Mouse (Mus musculus) central nervous system, embryonic 11.5 days (tissue): Measurements from ENCODE around the gene Psg17. TPM values are rescaled to one million over a fixed set of nuclear protein-coding genes. Genes with fewer than 3 reads are reported as not detected.

Experiments used
- polyA plus RNA-seq: library from polyadenylated mRNA; depleted of rRNA; stranded (reverse); fragments of >200 nt; gene quantifications from 2 replicates; pipeline ENCODE4 v1.2.3, GENCODE M21; 2012; rRNA removed

Gene Psg17
- polyA plus RNA-seq, result 0.10 and 0.40 TPM in 2 replicates

DNA sequence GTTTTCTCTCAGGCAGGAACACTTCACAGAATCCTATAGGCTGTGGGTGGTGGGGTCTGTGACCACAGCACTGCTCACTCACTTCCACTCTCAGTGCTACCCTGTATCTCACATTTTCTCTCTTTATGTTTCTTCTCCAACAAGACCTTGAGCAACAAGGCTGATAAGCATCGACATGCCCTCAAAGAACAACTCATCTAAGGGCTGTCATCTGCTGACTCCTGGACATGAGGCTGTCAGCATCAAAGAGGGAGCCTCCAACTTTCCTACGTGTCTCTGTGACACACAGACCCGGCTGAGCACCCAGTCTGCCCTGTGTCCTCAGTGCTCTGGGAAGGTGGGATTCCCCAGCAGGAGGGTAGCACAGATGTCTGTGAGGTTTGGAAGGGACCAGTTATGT is at the start of gene Psg17:
Psg17 (minus strand) TSS at position 101 of the 400 bp plus-strand sequence.

DNA sequence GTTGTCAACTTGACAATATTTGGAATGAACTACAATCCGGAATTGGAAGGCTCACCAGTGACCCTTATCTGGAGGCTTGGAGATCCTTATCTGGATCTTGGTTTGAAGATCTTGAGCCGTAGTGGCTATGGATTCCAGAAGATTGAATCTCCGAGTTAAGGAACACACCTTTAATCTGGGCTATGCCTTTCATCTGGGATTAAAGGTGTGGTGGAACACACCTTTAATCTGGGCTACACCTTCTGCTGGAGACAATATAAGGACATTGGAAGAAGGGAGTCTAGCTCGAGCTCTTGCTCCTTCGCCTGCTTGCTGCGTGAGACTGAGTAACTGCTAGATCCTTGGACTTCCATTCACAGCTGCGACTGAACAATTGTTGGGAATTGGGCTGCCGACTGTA is 49.6 kb upstream of the Psg17 start, which contains the start of gene Pglyrp1:
Pglyrp1 (plus strand) TSS at position 301 of the 400 bp plus-strand sequence.

DNA sequence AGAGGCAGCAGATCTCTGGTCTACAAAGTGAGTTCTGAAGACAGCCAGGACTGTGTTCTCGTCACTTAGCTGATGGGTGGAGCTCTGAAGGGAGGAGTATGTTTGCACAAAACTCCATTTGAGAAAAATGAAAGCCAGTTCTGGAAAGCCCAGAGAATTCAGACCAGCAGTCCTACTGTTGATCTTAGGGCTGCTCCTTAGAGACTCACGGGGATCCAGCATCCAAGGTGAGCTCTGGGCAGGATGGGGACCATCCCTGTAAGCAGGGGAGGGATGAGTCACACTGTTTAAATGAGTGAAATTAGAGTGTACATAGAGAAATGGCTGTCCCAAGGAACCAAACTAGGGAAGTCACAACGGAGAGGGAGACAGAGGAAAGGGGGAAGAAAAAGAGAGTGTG is 18.5 kb upstream of the Psg17 start, which contains the start of gene Mill2:
Mill2 (plus strand) TSS at position 102 of the 400 bp plus-strand sequence.

DNA sequence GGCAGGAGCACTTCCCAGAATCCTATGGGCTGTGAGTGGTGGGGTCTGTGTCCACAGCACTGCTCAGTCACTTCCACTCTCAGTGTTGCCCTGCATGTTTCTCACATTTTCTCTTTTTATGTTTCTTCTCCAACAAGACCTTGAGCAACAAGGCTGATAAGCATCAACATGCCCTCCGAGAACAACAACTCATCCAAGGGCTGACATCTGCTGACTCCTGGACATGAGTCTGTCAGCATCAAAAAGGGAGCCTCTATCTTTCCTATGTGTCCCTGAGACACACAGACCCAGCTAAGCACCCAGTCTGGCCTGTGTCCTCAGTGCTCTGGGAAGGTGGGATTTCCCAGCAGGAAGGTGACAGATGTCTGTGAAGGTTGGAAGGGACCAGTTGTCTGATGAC is 23.0 kb downstream of the Psg17 start, which contains the start of gene Psg19:
Psg19 (minus strand) TSS at position 101 of the 400 bp plus-strand sequence.

Other genes starting within 250 kb of the Psg17 start
- gene Psg23, start 205.1 kb downstream of the Psg17 start, polyA plus RNA-seq, result 0.04 and 0.35 TPM in 2 replicates
- gene Psg21, start 164.9 kb downstream of the Psg17 start, polyA plus RNA-seq, result 0.37 TPM in 1 of 2 replicates, not detected in the other
- gene Psg20, start 135.4 kb downstream of the Psg17 start, polyA plus RNA-seq, result not detected in 2 replicates
- not detected in 2 replicates for gene Psg22, start 103.5 kb downstream of the Psg17 start, polyA plus RNA-seq
- gene Psg19, start 23.1 kb downstream of the Psg17 start, polyA plus RNA-seq, result 0.05 and 0.19 TPM in 2 replicates
- 0.51 and 0.59 TPM in 2 replicates for gene Mill2, start 18.4 kb upstream of the Psg17 start, polyA plus RNA-seq
- gene Pglyrp1, start 49.7 kb upstream of the Psg17 start, polyA plus RNA-seq, result 0.67 and 1.1 TPM in 2 replicates
- gene Ccdc61, start 88.8 kb upstream of the Psg17 start, polyA plus RNA-seq, result 39.2 and 123 TPM in 2 replicates
- gene Nova2, start 104.3 kb upstream of the Psg17 start, polyA plus RNA-seq, result 15.5 and 23.3 TPM in 2 replicates
- gene Nanos2, start 165.8 kb upstream of the Psg17 start, polyA plus RNA-seq, result 0.32 and 0.84 TPM in 2 replicates
- gene Mypop, start 169.6 kb upstream of the Psg17 start, polyA plus RNA-seq, result 7.1 and 7.9 TPM in 2 replicates
- gene Irf2bp1, start 182.4 kb upstream of the Psg17 start, polyA plus RNA-seq, result 31.9 and 58.6 TPM in 2 replicates
- gene Foxa3, start 201.9 kb upstream of the Psg17 start, polyA plus RNA-seq, result 0.57 and 0.67 TPM in 2 replicates
- 84.7 and 90.8 TPM in 2 replicates for gene Sympk, start 202.8 kb upstream of the Psg17 start, polyA plus RNA-seq
- gene Rsph6a, start 233.1 kb upstream of the Psg17 start, polyA plus RNA-seq, result 0.02 and 0.11 TPM in 2 replicates